Mouse (Mus musculus) cerebellum, adult 2 months (tissue): ENCODE data around the gene Myrfl.

ENCODE experiments used
- CTCF ChIP-seq: fragments of 200-500 bp; IDR thresholded peaks from 2 replicates; pipeline ENCODE4 v1.5.1; 2011; ENCODE audit warnings: low read depth, mild to moderate bottlenecking, control low read depth, low read length, moderate library complexity, borderline replicate concordance; ENCODE audit not compliant: insufficient read depth
- POLR2A ChIP-seq: fragments of 200-500 bp; IDR thresholded peaks from 2 replicates; pipeline ENCODE4 v1.6.1; 2011; ENCODE audit warnings: low read length, control low read depth, borderline replicate concordance; ENCODE audit not compliant: insufficient read depth

DNA sequence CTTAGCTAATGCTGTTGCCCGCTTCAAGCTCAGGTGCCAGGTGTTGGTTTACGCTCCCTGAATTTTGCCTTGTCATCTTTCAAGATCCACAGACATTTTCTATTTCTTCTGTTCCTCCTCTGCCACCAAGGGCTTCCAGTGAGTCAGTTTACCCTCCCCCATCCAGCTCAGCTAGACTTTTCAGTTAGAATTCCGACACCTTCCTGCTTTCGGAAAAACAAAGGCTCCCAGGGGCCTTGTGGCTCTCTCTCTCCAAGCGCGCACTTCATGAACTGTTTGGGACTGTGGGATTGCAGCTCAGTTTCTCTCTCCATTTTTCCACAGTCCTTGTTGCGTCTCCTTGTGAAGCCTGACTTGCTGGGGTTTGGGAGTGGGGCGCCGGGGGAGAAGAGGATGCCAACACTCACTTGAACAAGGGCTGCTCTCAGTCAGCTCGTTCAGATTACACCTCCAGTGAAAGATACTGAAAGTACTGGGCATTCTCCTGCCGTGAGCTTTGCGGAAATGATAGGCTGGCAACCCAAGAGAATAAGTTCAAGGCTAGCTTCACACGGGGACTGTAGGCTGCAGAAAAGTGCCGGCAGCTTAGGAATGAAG lies 168.9 kb downstream of the Myrfl start:
- TF ChIP-seq POLR2A: no peak
- no peak for TF ChIP-seq CTCF
